Mouse (Mus musculus) right cerebral cortex, postnatal 14 days (tissue): ENCODE data around the gene Eif1.
"Not testable (repeated sequence)": the region's sequence is repeated elsewhere in the genome, so short reads cannot be mapped to it uniquely, and the experiment has no call there.

ENCODE experiments used
- DNase-seq: peaks from one replicate; pipeline ENCODE4 v3.0.0; 2022

Eif1 gene

DNA sequence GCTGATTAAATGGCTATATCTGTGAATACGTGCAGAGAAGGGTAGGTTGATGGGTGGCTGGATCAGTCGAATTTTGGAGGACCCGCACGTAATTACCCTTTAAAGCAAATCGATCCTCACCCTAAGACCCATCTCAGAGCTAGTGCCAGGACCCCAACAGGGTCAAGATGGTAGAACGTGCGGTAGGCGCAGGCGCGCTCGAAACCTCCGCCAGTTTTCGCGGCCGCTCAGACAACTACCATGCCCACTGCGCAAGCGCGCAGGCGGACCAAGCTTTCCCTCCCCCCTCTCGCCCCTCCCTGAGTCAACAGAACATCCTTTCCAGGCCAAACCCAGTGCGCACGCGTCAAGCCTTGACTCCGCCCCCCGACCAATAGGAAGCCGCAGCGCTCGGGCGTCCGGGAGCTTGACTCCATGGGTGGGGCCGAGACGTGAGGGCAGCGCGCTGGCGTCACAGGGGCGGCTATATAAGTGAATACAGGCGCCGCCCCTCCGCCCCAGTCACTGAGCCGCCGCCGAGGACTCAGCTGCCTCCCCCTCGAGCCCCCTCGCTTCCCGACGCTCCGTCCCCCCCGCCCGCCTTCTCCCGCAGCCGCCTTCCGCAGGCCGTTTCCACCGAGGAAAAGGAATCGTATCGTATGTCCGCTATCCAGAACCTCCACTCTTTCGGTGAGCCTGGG lies at the start of gene Eif1:
TSS of gene Eif1 (plus strand) at position 394 of the 680 bp plus-strand sequence.
- DNase-seq, result peak; percentile 100

- no peak for DNase-seq
Measured at GRCm38 (mm10) chr11:100271878-100272277, 47.8 kb upstream of the Eif1 start.

DNA sequence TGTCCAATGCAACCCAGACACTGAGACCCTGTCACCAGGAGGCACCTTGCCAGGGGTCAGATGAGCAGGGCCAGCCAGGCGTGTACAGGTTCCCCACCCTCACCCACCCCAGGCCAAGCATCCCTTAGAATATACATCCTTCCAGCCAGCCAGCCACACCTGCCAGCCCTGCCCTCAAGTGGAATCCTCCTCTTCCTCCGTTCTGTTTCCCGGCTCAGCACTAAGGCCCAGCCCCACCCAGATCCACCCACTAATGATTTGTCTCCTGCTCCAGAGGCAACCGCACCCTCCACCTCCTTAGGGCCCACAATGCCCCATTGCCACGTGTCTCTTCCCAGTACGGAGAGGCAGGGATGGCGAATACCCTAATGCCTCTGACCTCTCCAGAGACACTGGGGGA lies 45.0 kb upstream of the Eif1 start:
- no peak for DNase-seq

DNA sequence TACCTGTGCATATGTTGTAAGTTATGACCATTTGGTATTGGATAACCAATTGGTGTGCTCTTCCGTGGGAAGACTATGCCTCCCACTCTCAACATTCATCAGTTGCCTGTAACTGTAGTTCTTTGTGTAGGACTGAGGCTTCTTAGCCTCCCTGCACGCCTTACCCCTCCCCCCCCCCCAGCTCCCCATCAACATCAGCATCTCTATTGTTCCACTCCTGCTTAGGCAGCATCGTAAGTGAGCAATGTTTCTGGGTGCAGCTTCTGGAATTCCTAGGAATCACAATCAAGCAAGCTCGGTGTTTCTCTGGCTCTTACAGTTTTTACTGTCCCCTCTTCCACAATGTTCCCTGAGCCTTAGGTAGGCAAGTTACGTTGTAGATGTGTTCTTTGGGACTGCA lies 44.2 kb upstream of the Eif1 start:
- DNase-seq, result no peak

- DNase-seq, result no peak
Measured at GRCm38 (mm10) chr11:100277726-100278480, 41.8 kb upstream of the Eif1 start.

DNA sequence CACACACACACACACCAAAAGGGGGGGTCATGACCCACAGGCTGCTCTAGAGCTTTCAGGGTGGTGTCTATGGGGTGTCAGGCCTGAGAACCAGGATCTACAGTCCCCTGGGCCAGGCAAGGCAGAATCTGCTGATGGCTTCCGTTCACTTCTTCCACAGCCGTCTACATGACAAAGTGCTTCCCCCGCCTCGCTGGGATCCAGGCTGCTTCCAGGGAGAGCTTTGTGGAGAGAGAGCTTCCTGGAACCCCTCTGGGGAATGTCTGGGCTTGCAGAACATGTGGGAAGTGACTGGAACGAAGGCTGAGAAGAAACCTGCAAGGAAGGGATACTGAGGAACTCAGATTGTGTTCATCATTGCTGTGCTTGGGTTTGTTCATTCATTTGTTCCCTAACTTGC lies 40.9 kb upstream of the Eif1 start:
- no peak for DNase-seq

DNA sequence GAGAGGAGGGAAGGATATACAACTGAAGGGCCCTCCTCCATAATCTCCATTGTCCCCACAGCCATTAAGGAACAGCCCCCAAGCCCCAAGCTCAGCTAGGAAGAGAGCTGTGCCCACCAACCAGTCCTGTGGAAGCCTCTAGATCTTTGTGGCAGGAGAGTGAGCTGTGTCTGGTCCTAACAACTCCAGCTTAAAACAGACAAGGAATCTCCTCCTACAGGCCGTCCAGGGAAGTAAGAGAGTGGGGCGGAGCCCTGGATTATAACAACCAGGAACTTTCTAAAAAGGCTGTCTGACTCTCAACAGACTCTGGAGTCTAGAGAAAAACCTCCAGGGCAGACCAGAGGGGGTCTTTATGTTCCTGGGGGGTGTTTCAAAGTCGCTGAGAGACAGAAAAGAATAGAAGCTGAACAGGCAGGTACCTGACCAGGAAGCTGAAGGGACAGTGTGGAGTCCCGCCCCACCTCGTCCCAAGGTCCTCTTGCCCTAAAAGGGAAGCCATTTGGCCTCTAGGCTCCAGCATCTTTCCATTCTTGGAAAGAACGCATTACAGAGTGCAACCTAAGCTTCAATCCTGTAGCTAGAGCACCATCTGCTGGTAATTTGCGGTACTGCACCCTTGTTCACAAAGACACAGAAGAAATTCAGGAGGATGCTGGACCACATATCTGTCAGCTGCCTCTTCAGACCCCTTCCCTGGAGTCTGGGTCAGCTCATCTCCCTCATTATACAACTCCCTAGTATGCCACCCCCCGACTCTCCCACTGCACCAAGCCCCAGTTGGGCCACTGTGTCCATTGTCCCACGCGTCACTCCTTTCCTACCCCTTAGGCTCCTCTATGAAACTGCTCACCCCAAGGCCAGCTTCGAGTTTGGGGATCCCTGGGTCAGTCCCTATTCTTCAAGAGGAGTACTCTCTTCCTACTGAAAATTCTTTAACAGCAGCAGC lies 37.8 kb upstream of the Eif1 start:
- DNase-seq, result peak; percentile 92

DNA sequence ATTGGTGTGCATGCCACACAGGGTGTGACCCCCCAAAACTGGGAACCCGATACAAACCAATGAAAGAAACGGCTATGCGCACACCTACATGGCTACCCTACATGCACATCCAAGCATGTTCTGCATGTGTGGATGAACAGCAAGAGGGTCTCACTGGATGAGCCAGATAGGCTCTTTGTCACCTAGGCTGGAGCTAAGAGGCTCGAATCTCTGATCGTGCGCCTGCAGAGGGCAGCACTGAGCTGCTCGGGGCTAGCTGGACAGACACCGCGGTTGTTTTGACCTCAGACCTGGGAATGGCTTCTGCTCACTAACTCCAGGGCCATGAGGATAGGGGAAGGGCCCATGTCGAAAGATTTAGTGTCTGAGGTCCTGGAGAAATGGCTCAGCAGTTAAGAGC lies 37.1 kb upstream of the Eif1 start:
- peak; percentile 81 for DNase-seq

DNA sequence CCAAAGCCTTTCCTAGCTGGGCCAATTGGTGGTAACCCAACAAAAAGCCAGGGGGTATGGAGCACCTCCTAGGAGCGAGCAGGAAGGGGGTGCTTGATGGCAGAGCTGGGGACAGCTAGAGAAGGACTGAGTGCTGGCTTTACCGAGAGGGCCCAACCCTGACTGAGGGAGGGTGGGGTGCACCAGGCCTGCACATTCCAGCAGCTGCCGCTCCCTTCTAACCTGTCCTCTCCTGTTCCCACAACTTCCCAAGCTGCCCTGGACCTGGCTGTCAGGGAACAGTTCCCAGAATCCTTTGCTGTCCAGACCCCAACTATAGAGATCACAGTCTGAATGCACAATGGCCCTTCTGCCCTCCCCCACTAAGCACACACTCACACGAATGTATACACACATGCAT lies 34.7 kb upstream of the Eif1 start:
- no peak for DNase-seq

GRCm38 (mm10) chr11:100287024-100287423 lies 32.7 kb upstream of the Eif1 start:
- peak; percentile 29 for DNase-seq

GRCm38 (mm10) chr11:100288942-100289341 lies 30.7 kb upstream of the Eif1 start:
- no peak for DNase-seq

- no peak for DNase-seq
Measured at GRCm38 (mm10) chr11:100290235-100290634, 29.4 kb upstream of the Eif1 start.

DNA sequence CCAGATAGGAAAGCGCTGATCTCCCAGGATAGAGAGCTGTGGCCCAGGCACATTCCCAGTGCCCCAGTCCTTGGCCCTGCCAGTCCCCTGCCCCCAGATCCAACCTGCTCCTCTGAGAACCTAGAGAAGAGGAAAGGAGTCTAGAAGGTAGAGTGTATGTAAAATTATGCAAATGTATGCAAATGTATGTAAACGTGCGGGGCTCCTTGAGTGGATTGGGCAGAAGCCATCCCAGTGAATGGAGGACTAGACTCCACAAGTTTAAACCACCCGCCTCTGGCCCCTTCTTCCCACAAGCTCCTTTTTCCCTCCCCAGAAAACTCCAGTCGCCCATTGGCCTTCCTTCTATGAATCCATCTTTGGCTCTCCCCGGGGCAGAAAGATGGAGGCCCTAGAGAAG lies 26.8 kb upstream of the Eif1 start:
- no peak for DNase-seq

DNA sequence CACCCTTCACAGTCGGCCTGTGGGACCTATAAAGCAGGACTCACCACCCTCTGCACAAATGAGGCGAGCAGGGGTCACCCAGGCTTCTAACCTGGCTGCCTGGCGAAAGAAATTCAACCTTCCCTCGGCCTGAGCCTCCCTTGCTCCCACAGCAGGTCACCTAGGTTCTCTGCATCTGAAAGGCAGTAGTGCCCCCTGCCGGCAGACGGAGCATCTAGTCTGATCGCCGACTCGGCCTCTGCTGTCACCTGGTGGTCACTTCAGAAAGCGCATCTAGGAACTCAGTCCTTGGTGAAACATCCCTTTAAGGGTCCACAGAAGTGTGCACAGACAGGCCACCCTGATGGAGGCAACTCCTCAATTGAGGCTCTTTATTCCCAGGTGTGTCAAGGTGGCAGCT lies 24.4 kb upstream of the Eif1 start:
- peak; percentile 88 for DNase-seq

DNA sequence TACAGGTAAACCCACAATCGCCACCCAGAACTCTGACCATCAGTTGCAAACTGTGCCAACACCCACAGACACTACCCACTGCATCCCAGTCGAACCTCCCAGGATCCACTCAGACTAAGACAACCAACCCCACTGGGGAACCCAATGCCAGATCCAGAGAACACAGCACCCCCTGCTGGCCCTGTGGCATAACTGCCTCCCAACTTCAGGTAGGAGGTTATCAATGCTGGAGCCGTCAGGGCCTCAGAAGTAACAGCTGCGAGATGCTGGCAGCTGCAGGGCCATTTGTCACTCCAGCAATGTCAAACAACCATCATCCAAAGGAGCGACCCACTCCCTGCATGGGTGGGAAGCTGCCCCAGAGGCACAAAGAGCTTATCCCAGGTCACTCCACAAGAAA lies 21.9 kb upstream of the Eif1 start:
- no peak for DNase-seq

- DNase-seq, result peak; percentile 86
Measured at GRCm38 (mm10) chr11:100298274-100299036, 21.2 kb upstream of the Eif1 start.

GRCm38 (mm10) chr11:100300293-100300692 lies 19.4 kb upstream of the Eif1 start:
- peak; percentile 59 for DNase-seq

GRCm38 (mm10) chr11:100301292-100301691 lies 18.4 kb upstream of the Eif1 start:
- DNase-seq, result no peak

- no peak for DNase-seq
Measured at GRCm38 (mm10) chr11:100307900-100308299, 11.8 kb upstream of the Eif1 start.

DNA sequence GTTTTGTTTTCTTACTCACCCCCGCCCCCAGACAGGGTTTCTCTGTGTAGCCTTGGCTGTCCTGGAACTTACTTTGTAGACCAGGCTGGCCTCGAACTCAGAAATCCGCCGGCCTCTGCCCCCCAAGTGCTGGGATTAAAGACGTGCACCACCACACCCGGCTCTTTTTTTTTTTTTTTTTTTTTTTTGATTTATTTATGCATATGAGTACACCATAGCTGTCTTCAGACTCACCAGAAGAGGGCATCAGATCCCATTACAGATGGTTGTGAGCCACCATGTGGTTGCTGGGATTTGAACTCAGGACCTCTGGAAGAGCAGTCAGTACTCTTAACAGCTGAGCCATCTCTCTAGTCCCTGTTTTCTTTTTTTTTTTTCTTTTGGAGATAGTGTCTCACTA lies 11.0 kb upstream of the Eif1 start:
- not testable (repeated sequence) for DNase-seq

GRCm38 (mm10) chr11:100311656-100312055 lies 8.0 kb upstream of the Eif1 start:
- no peak for DNase-seq

- DNase-seq, result no peak
Measured at GRCm38 (mm10) chr11:100312096-100312679, 7.5 kb upstream of the Eif1 start.
